10 mouse cellular contexts compared by ENCODE assay signal in the genomic region with DNA sequence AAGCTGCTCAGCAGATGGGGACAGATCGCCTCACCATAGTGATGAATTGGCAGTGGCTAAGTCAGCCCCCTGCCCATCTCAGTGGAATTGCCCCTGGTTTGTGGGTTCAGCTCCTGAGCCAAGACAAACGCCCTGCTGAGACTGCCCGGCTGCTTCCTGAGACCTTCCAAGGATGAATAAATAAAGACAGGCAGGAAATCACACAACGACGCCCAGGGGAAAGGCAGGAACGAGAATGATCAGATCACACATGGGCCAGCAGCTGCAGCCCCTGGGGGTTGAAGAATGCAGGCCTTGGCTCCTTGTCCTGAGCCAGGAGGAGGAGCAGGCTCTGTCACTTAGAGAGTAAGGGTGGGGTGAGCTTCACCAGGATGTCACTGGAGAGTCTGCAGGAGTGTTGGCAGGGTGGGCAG. TPM values are rescaled to one million over a fixed set of nuclear protein-coding genes. Genes with fewer than 3 reads are reported as not detected.
DNase-seq lines count a peak whose midpoint lies in the region; ATAC-seq and TF ChIP-seq lines count a peak whose summit lies in the region.
"Had no signal": no experiment of that assay in that cellular context is flagged by ENCODE, and none has a peak within 500 bp of the region (broad histone marks: within the 10 kb centered on the region; RNA-seq: fewer than 3 reads in every experiment).

No protein-coding gene starts in this region.

- H3K36me3 ChIP-seq in midbrain, embryonic 15.5 days (replicated peaks) = no peaks in the 10 kb centered on the region
- H3K36me3 ChIP-seq in midbrain, embryonic 10.5 days = peaks cover 61% of the 10 kb centered on the region
- peaks cover 3% of the 10 kb centered on the region; the same call in 1 of the 2 replicates for H3K36me3 ChIP-seq in stomach, postnatal 0 days (ENCODE audit: control insufficient read depth, insufficient read depth, low read length)

- H3K4me2 ChIP-seq in midbrain, embryonic 15.5 days = no peak overlapping the region
- H3K4me2 ChIP-seq in stomach, postnatal 0 days (replicated peaks; ENCODE audit: low read depth) = no peak overlapping the region
- H3K4me2 ChIP-seq: forebrain, embryonic 12.5 days had no signal

- peaks cover 11% of the 10 kb centered on the region; the same call in 1 of the 2 replicates for H3K4me1 ChIP-seq in midbrain, embryonic 15.5 days
- H3K4me1 ChIP-seq in midbrain, embryonic 10.5 days = peaks cover 5% of the 10 kb centered on the region; the same call in 1 of the 2 replicates
- no peaks in the 10 kb centered on the region; the same call in none of the 2 replicates for H3K4me1 ChIP-seq in stomach, postnatal 0 days (replicated peaks; ENCODE audit: control insufficient read depth, insufficient read depth)

- TF ChIP-seq CTCF in stomach, postnatal 0 days (IDR thresholded peaks at IDR 0.05; ENCODE audit: low read depth) = no peak

- WGBS in midbrain, embryonic 15.5 days = 46% methylated on average over 6 of the region's 6 CpGs
- WGBS in midbrain, embryonic 10.5 days = 63% methylated on average over 6 of the region's 6 CpGs
- WGBS in stomach, postnatal 0 days = 29% methylated on average over 6 of the region's 6 CpGs

- no peak overlapping the region for H3K9ac ChIP-seq in midbrain, embryonic 15.5 days
- H3K9ac ChIP-seq in stomach, postnatal 0 days (ENCODE audit: low read length) = peak overlapping the region; percentile 18; the same call in 1 of the 2 replicates
- H3K9ac ChIP-seq: forebrain, embryonic 12.5 days had no signal

- TF ChIP-seq EP300 in stomach, postnatal 0 days (optimal IDR thresholded peaks at IDR 0.05) = no peak

- H3K4me3 ChIP-seq in midbrain, embryonic 15.5 days = no peak overlapping the region
- H3K4me3 ChIP-seq in midbrain, embryonic 10.5 days = no peak overlapping the region
- H3K4me3 ChIP-seq in stomach, postnatal 0 days (ENCODE audit: low read depth, low read length) = no peak overlapping the region
- H3K4me3 ChIP-seq: forebrain, embryonic 12.5 days had no signal

- H3K27me3 ChIP-seq in midbrain, embryonic 15.5 days (replicated peaks) = no peaks in the 10 kb centered on the region
- no peaks in the 10 kb centered on the region for H3K27me3 ChIP-seq in midbrain, embryonic 10.5 days (ENCODE audit: low read depth, poor library complexity, severe bottlenecking)
- no peaks in the 10 kb centered on the region for H3K27me3 ChIP-seq in stomach, postnatal 0 days (ENCODE audit: control insufficient read depth, insufficient read depth, low read length)
- H3K27me3 ChIP-seq: forebrain, embryonic 12.5 days had no signal

- ATAC-seq in midbrain, embryonic 15.5 days (replicated peaks) = no peak
- ATAC-seq in stomach, postnatal 0 days (ENCODE audit: low FRiP score, low TSS enrichment) = no peak
- no peak for ATAC-seq in cerebellum, adult (ENCODE audit: insufficient number of reproducible peaks, low FRiP score, low TSS enrichment)
- ATAC-seq: CD4-positive, CD25-positive, alpha-beta regulatory T cell, adult 4 months had no signal

- peak; percentile 6 for DNase-seq in embryo, embryonic 10.5 days (ENCODE audit: low spot score)
- no peak for DNase-seq in embryo, embryonic 9.5 days (ENCODE audit: extremely low spot score)
- no peak for DNase-seq in midbrain, embryonic 10.5 days (ENCODE audit: low spot score)
- peak; percentile 65 to 74 for DNase-seq in kidney, postnatal 4 days
- no peak for DNase-seq in stomach, postnatal 0 days (ENCODE audit: low spot score)
- DNase-seq in right cerebral cortex, adult 2 months (ENCODE audit: low spot score in 2 of 2) = no peak

- no peaks in the 10 kb centered on the region for H3K9me3 ChIP-seq in midbrain, embryonic 15.5 days
- H3K9me3 ChIP-seq in midbrain, embryonic 10.5 days (replicated peaks) = no peaks in the 10 kb centered on the region
- H3K9me3 ChIP-seq in stomach, postnatal 0 days (ENCODE audit: control insufficient read depth, low read length) = no peaks in the 10 kb centered on the region
- H3K9me3 ChIP-seq: forebrain, embryonic 12.5 days had no signal

- H3K27ac ChIP-seq in midbrain, embryonic 15.5 days = 0 out of 2 replicates have a peak overlapping the region, but pooled peaks have one; percentile 35
- no peak overlapping the region for H3K27ac ChIP-seq in midbrain, embryonic 10.5 days (replicated peaks)
- H3K27ac ChIP-seq in stomach, postnatal 0 days (replicated peaks) = no peak overlapping the region
- H3K27ac ChIP-seq: forebrain, embryonic 12.5 days had no signal

RNA-seq across cellular contexts. Expression of a gene that starts 21.2 kb away (rescaled TPM):
- 30.8 and 31.5 TPM in 2 replicates for polyA plus RNA-seq in midbrain, embryonic 15.5 days (2015; fragmentation: Nextera tagmentation; extraction: Ambion mirVana)
- polyA plus RNA-seq in midbrain, embryonic 10.5 days (2016; fragmentation: Nextera tagmentation; extraction: Ambion mirVana) = 44.9 and 45.7 TPM in 2 replicates
- 27.9 and 29.7 TPM in 2 replicates for polyA plus RNA-seq in stomach, postnatal 0 days (2015; fragmentation: Nextera tagmentation; extraction: Ambion mirVana)

Comparison
In these comparisons a context has a peak if more than half of its experiments do, and no peak if none do; other contexts are left out.
1. DNase-seq: peak in embryo, embryonic 10.5 days (single experiment) and kidney, postnatal 4 days (2 of 2); none in embryo, embryonic 9.5 days (single experiment), midbrain, embryonic 10.5 days (single experiment), stomach, postnatal 0 days (single experiment) and right cerebral cortex, adult 2 months (0 of 2).